Mouse (Mus musculus): ENCODE data around the gene Cast. TPM values are rescaled to one million over a fixed set of nuclear protein-coding genes. Genes with fewer than 3 reads are reported as not detected.

The Cast gene
- polyA plus RNA-seq, 1 experiment from 2014 or later, result 6.8 TPM

DNA sequence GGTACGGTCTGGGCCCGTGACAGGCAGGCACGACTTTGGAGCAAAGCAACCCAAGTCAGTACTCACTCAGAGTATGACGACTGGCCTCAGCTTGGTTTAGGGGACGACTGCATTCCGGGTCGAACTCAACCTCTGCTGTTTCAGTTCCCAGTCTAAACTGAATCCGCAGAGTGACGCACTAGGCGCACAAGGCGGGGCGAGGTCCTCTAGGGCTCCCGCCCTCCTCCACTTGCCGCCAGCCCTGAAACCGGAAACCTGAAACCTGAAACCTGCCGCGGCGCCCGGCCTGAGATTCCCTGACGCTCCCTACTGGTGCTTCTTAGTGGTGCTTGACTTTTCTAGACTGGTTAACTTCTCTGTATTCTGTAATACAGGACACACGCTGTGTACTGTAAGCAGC, 38.1 kb downstream of the Cast start:
- Histone ChIP-seq H3K27me3 (no peaks in the 10 kb centered on the region), H3K9ac (replicated peaks) (peak overlapping the region; percentile 55), H3K9me3 (no peaks in the 10 kb centered on the region), H3K36me3 (no peaks in the 10 kb centered on the region), H3K4me2 (replicated peaks) (peak overlapping the region; percentile 72), H3K27ac (no peak overlapping the region), H3K4me3 (replicated peaks) (peak overlapping the region; percentile 42), H3K4me1 (replicated peaks) (peaks cover 8% of the 10 kb centered on the region; the same call in 1 of the 2 replicates)
- ATAC-seq, result peak; percentile 97
- 0% methylated on average over 21 of the region's 21 CpGs for WGBS

GRCm38 (mm10) chr13:74769871-74770270, 38.7 kb downstream of the Cast start:
- H3K4me1 ChIP-seq (replicated peaks), result peaks cover 8% of the 10 kb centered on the region; the same call in 1 of the 2 replicates
- H3K4me2 ChIP-seq (replicated peaks), result peak overlapping the region; percentile 72
- H3K27ac ChIP-seq, result no peak overlapping the region
- H3K36me3 ChIP-seq, result no peaks in the 10 kb centered on the region
- H3K27me3 ChIP-seq, result no peaks in the 10 kb centered on the region
- peak overlapping the region; percentile 42 for H3K4me3 ChIP-seq (replicated peaks)
- H3K9me3 ChIP-seq, result no peaks in the 10 kb centered on the region
- WGBS, result 10% methylated on average over 8 of the region's 8 CpGs
- H3K9ac ChIP-seq (replicated peaks), result no peak overlapping the region
- 0 out of 2 replicates have a peak, but pooled peaks have one; percentile 37 for ATAC-seq

GRCm38 (mm10) chr13:74767186-74767585, 41.4 kb downstream of the Cast start:
- 68% methylated on average over 2 of the region's 2 CpGs for WGBS
- Histone ChIP-seq H3K9me3 (no peaks in the 10 kb centered on the region), H3K27me3 (no peaks in the 10 kb centered on the region), H3K9ac (replicated peaks) (no peak overlapping the region), H3K27ac (no peak overlapping the region), H3K36me3 (no peaks in the 10 kb centered on the region), H3K4me3 (replicated peaks) (no peak overlapping the region), H3K4me2 (replicated peaks) (no peak overlapping the region), H3K4me1 (replicated peaks) (peaks cover 8% of the 10 kb centered on the region; the same call in 1 of the 2 replicates)
- no peak for ATAC-seq

GRCm38 (mm10) chr13:74762741-74763140, 45.9 kb downstream of the Cast start:
- H3K9me3 ChIP-seq, result no peaks in the 10 kb centered on the region
- no peak for ATAC-seq
- H3K4me3 ChIP-seq (replicated peaks), result no peak overlapping the region
- H3K4me1 ChIP-seq (replicated peaks), result no peaks in the 10 kb centered on the region
- H3K9ac ChIP-seq (replicated peaks), result no peak overlapping the region
- 91% methylated on average over 1 of the region's 1 CpGs for WGBS
- H3K4me2 ChIP-seq (replicated peaks), result no peak overlapping the region
- H3K36me3 ChIP-seq, result no peaks in the 10 kb centered on the region
- no peaks in the 10 kb centered on the region for H3K27me3 ChIP-seq
- no peak overlapping the region for H3K27ac ChIP-seq

GRCm38 (mm10) chr13:74759152-74759551, 49.5 kb downstream of the Cast start:
- no peaks in the 10 kb centered on the region for H3K27me3 ChIP-seq
- H3K9me3 ChIP-seq, result no peaks in the 10 kb centered on the region
- H3K9ac ChIP-seq (replicated peaks), result no peak overlapping the region
- no peak overlapping the region for H3K4me2 ChIP-seq (replicated peaks)
- WGBS, result 96% methylated on average over 1 of the region's 1 CpGs
- H3K4me3 ChIP-seq (replicated peaks), result no peak overlapping the region
- no peaks in the 10 kb centered on the region for H3K4me1 ChIP-seq (replicated peaks)
- ATAC-seq, result no peak
- H3K36me3 ChIP-seq, result no peaks in the 10 kb centered on the region
- H3K27ac ChIP-seq, result no peak overlapping the region

DNA sequence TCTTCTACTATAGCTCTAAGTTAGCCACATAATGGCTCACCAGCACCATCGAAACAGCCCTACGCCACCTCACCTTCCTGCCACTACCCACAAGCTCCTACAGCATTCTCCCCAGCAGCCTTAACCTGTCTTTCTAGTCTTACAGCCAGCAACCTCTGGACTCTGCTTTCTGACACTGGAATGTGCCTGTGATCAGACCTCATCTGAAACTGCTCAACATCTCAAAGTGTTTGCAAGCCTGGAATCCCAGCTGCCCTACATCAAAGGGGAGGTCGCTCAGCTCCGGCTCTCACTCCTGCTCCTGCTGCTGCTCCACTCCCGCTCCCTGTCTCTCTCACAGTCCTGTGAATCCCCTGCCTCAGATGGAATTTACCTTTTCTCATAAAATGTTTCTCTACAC, 65.4 kb downstream of the Cast start:
- Histone ChIP-seq H3K9me3 (no peaks in the 10 kb centered on the region), H3K27ac (no peak overlapping the region), H3K9ac (replicated peaks) (no peak overlapping the region), H3K4me1 (replicated peaks) (no peaks in the 10 kb centered on the region), H3K4me2 (replicated peaks) (no peak overlapping the region), H3K27me3 (no peaks in the 10 kb centered on the region), H3K4me3 (replicated peaks) (no peak overlapping the region), H3K36me3 (no peaks in the 10 kb centered on the region)
- ATAC-seq, result no peak
- WGBS, result 73% methylated on average over 5 of the region's 5 CpGs

DNA sequence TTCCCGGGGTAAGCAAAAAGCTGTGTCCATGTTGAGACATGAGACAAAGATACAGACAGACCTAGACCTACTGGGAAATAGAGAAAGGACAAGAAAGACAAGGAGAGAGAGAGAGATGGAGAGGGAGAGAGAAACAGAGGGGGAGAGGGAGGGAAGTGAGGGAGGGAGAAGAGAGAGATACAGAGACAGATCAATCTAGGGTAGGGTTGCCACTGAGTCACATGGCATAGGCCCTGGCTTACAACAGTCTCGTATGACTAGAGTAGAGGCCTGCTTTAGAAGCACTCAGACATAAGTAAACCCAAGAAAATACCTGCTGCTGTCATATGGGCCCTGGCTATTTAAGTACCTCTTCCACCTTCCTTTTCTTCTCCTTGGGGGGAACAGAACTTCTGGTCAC, 72.2 kb downstream of the Cast start:
- no peaks in the 10 kb centered on the region for H3K9me3 ChIP-seq
- no peak overlapping the region for H3K9ac ChIP-seq (replicated peaks)
- H3K27ac ChIP-seq, result no peak overlapping the region
- no peaks in the 10 kb centered on the region for H3K36me3 ChIP-seq
- no peak for ATAC-seq
- no peak overlapping the region for H3K4me3 ChIP-seq (replicated peaks)
- no peaks in the 10 kb centered on the region for H3K27me3 ChIP-seq
- no peak overlapping the region for H3K4me2 ChIP-seq (replicated peaks)
- 83% methylated on average over 2 of the region's 2 CpGs for WGBS
- no peaks in the 10 kb centered on the region for H3K4me1 ChIP-seq (replicated peaks)

DNA sequence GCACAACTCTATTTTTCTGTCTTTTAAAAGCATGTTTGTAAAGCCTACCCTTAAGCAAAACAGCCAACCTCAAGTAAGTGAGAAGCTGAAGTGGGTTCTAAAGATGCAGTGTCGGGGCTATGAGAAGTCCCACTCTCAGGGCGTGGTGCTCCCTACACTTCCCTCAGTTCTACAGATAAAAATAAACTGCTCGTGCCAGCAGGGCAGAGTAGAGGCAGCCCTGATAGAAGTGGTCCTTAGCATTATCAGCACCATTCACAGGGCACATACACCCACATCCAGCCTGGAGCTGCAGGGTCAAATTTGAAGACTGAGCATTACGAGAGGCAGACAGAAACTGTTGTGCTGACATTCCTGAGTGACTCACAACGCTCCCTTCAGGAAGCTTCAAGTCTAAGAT, 72.8 kb downstream of the Cast start:
- Histone ChIP-seq H3K4me1 (replicated peaks) (no peaks in the 10 kb centered on the region), H3K36me3 (no peaks in the 10 kb centered on the region), H3K4me2 (replicated peaks) (no peak overlapping the region), H3K9ac (replicated peaks) (no peak overlapping the region), H3K9me3 (no peaks in the 10 kb centered on the region), H3K27me3 (no peaks in the 10 kb centered on the region), H3K27ac (no peak overlapping the region), H3K4me3 (replicated peaks) (no peak overlapping the region)
- WGBS, result 94% methylated on average over 5 of the region's 5 CpGs
- ATAC-seq, result no peak

GRCm38 (mm10) chr13:74733726-74734125, 74.9 kb downstream of the Cast start:
- Histone ChIP-seq H3K4me1 (replicated peaks) (no peaks in the 10 kb centered on the region), H3K36me3 (no peaks in the 10 kb centered on the region), H3K4me2 (replicated peaks) (no peak overlapping the region), H3K27me3 (no peaks in the 10 kb centered on the region), H3K27ac (no peak overlapping the region), H3K9me3 (no peaks in the 10 kb centered on the region), H3K9ac (replicated peaks) (no peak overlapping the region), H3K4me3 (replicated peaks) (no peak overlapping the region)
- no peak for ATAC-seq
- 94% methylated on average over 4 of the region's 4 CpGs for WGBS

- no peak for ATAC-seq
- Histone ChIP-seq H3K4me3 (replicated peaks) (no peak overlapping the region), H3K4me2 (replicated peaks) (no peak overlapping the region), H3K36me3 (no peaks in the 10 kb centered on the region), H3K9me3 (no peaks in the 10 kb centered on the region), H3K27me3 (no peaks in the 10 kb centered on the region), H3K4me1 (replicated peaks) (no peaks in the 10 kb centered on the region), H3K27ac (no peak overlapping the region), H3K9ac (replicated peaks) (no peak overlapping the region)
- 77% methylated on average over 2 of the region's 2 CpGs for WGBS
Observed at GRCm38 (mm10) chr13:74719002-74719401, 89.6 kb downstream of the Cast start.

DNA sequence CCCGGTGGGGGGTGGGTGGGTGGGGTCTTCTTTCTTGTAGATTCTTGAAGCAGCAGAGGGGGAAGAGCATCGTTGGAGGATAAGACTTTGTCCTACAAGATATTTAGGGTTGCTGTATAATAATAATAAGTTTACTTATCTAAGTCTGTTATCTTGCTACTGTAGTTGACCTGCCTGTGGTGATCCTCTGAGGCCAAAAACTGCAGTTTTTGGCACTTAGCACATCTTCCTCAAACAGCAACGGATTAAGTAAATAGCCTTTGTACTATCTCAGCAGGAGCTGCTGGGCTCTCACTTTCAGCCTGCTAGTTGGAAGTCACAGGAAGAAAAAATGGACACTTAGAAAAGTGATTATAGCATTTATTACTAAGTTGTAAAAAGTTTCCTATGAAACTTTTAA, 112.4 kb downstream of the Cast start:
- no peak overlapping the region for H3K4me2 ChIP-seq (replicated peaks)
- H3K4me3 ChIP-seq (replicated peaks), result no peak overlapping the region
- no peak overlapping the region for H3K27ac ChIP-seq
- no peaks in the 10 kb centered on the region for H3K27me3 ChIP-seq
- no peak for ATAC-seq
- no peaks in the 10 kb centered on the region for H3K9me3 ChIP-seq
- H3K4me1 ChIP-seq (replicated peaks), result no peaks in the 10 kb centered on the region
- H3K9ac ChIP-seq (replicated peaks), result no peak overlapping the region
- WGBS, result 51% methylated on average over 3 of the region's 3 CpGs
- H3K36me3 ChIP-seq, result no peaks in the 10 kb centered on the region

DNA sequence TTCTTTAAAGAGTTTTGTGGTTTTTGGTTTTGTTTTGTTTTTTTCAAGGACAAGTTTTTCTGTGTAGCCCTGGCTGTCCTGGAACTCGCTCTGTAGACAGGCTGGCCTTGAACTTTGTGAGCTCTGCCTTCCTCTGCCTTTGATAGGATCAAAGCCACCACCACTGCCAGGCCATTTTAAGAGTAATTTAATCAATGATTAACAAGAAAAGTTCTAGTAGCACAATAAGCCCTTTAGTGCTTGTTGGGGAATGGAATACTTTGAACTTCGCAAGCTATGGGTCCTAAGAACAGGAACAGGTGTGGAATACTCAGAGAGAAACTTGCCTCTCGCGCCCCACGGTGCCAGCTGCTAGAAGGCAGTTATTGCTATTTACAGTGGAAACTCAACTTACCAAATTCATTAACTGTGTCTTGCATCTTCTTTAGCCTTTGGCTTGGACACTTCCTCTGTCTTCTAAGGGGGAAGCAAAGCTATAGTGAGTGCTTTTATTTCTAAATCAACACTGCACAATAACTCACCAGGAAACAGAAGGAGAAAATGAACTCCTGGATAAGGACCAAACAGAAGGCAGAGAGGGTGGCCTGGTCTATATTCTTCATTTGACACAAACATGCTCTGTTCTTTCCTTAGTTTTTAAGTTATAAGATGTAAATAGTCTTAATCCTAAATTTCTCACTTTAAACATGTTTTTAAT, 113.0 kb downstream of the Cast start:
- 93% methylated on average over 5 of the region's 5 CpGs for WGBS

More for the DNA sequence above, 113.0 kb downstream of the Cast start:
- ATAC-seq, result no peak
- H3K9me3 ChIP-seq, result no peaks in the 10 kb centered on the region
- no peak overlapping the region for H3K4me2 ChIP-seq (replicated peaks)
- H3K4me3 ChIP-seq (replicated peaks), result no peak overlapping the region
- no peak overlapping the region for H3K27ac ChIP-seq
- H3K27me3 ChIP-seq, result no peaks in the 10 kb centered on the region
- no peak overlapping the region for H3K9ac ChIP-seq (replicated peaks)
- no peaks in the 10 kb centered on the region for H3K36me3 ChIP-seq
- no peaks in the 10 kb centered on the region for H3K4me1 ChIP-seq (replicated peaks)

All from midbrain, embryonic 13.5 days (tissue).